Mouse (Mus musculus): ENCODE measurements around the gene Gtpbp6. TPM values are rescaled to one million over a fixed set of nuclear protein-coding genes. Genes with fewer than 3 reads are reported as not detected.
A peak's percentile ranks its signal among the peaks of the same experiment; 100 is the strongest.

The Gtpbp6 gene
- polyA plus RNA-seq, 1 experiment from 2014 or later: 29.7 TPM

- no peak for DNase-seq (ENCODE audit: low spot score)
- no peak for ATAC-seq (ENCODE audit: insufficient number of reproducible peaks, low FRiP score, low TSS enrichment, low read depth)
Observed at GRCm38 (mm10) chr5:110102853-110103625, 5.0 kb downstream of the Gtpbp6 start.

DNA sequence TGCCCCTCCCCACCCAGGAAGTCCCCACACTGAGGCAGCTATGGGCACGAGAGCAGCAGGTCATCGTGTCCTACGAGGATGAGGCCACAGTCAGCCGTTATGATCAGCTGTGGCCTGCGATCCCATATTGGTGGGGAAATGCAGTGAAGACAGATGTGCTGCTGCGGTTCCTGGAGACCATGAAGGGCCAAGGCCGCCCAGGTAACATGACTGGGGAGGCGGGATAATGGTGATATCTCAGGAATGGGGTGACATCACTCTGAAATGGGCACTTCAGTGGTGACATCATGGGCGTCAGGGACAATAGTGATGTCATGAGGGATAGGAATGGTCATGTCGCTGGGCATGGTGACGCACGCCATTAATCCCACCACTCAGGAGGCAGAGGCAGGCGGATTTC, 5.6 kb downstream of the Gtpbp6 start:
- Histone ChIP-seq H3K4me1 (ENCODE audit: control insufficient read depth, insufficient read depth, low read length) (peaks cover 17% of the 10 kb centered on the region), H3K9ac (ENCODE audit: low read length) (no peak overlapping the region), H3K27ac (replicated peaks; ENCODE audit: low read depth, low read length) (no peak overlapping the region), H3K9me3 (ENCODE audit: control insufficient read depth, low read length) (no peaks in the 10 kb centered on the region), H3K27me3 (ENCODE audit: control insufficient read depth, insufficient read depth, low read length) (no peaks in the 10 kb centered on the region), H3K4me2 (ENCODE audit: low read depth, severe bottlenecking) (no peak overlapping the region), H3K4me3 (ENCODE audit: low read depth, low read length) (no peak overlapping the region), H3K36me3 (ENCODE audit: control insufficient read depth, insufficient read depth, low read length) (peaks cover 29% of the 10 kb centered on the region)
- no peak for ATAC-seq (ENCODE audit: insufficient number of reproducible peaks, low FRiP score, low TSS enrichment, low read depth)
- no peak for DNase-seq (ENCODE audit: low spot score)
- 89% methylated on average over 13 of the region's 13 CpGs for WGBS

More at GRCm38 (mm10) chr5:110102853-110103625, 5.0 kb downstream of the Gtpbp6 start:
- H3K9ac ChIP-seq (ENCODE audit: low read length): no peak overlapping the region
- H3K4me2 ChIP-seq (ENCODE audit: low read depth, severe bottlenecking): no peak overlapping the region
- H3K27ac ChIP-seq (replicated peaks; ENCODE audit: low read depth, low read length): no peak overlapping the region
- H3K9me3 ChIP-seq (ENCODE audit: control insufficient read depth, low read length): no peaks in the 10 kb centered on the region
- 95% methylated on average over 19 of the region's 19 CpGs for WGBS
- no peaks in the 10 kb centered on the region for H3K27me3 ChIP-seq (ENCODE audit: control insufficient read depth, insufficient read depth, low read length)
- no peak overlapping the region for H3K4me3 ChIP-seq (ENCODE audit: low read depth, low read length)
- H3K36me3 ChIP-seq (ENCODE audit: control insufficient read depth, insufficient read depth, low read length): peaks cover 29% of the 10 kb centered on the region
- peaks cover 17% of the 10 kb centered on the region for H3K4me1 ChIP-seq (ENCODE audit: control insufficient read depth, insufficient read depth, low read length)

DNA sequence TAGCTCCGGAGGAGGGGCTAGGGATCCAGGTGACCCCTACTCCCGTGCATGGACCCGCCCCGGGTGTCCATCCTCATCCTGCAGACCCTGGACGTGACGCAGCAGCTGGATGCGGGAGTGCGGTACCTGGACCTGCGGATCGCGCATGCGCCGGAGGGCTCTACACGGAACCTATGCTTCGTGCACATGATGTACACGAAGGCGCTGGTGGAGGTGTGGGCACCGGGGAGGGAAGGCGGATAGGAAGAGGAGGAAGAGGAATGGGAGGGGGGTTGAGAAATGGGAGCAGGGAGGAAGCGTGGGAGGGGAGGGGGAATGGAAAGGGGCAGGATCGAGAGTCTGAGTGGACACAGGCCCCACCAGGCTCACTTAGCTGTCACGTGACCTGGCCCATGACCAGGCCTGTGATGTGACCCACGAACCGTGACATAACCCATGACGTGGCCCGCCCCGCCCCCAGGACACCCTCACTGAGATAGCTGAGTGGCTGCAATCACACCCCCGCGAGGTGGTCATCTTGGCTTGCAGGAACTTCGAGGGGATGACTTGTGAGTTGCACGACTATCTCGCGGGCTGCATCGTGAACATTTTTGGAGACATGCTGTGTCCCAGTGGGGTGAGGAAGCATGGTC, 6.2 kb downstream of the Gtpbp6 start:
- H3K4me3 ChIP-seq (ENCODE audit: low read depth, low read length): peak overlapping the region; percentile 22
- H3K9ac ChIP-seq (ENCODE audit: low read length): 0 out of 2 replicates have a peak overlapping the region, but pooled peaks have one; percentile 17
- H3K36me3 ChIP-seq (ENCODE audit: control insufficient read depth, insufficient read depth, low read length): peaks cover 29% of the 10 kb centered on the region
- peak overlapping the region; percentile 58 for H3K4me2 ChIP-seq (ENCODE audit: low read depth, severe bottlenecking)
- DNase-seq (ENCODE audit: low spot score) (peak; percentile 38), ATAC-seq (ENCODE audit: insufficient number of reproducible peaks, low FRiP score, low TSS enrichment, low read depth) (peak; percentile 8; the same call in 1 of the 2 replicates)
- 18% methylated on average over 34 of the region's 34 CpGs for WGBS
- no peak overlapping the region for H3K27ac ChIP-seq (replicated peaks; ENCODE audit: low read depth, low read length)
- H3K27me3 ChIP-seq (ENCODE audit: control insufficient read depth, insufficient read depth, low read length): no peaks in the 10 kb centered on the region
- H3K4me1 ChIP-seq (ENCODE audit: control insufficient read depth, insufficient read depth, low read length): peaks cover 14% of the 10 kb centered on the region
- H3K9me3 ChIP-seq (ENCODE audit: control insufficient read depth, low read length): no peaks in the 10 kb centered on the region

- Histone ChIP-seq H3K4me1 (ENCODE audit: control insufficient read depth, insufficient read depth, low read length) (peaks cover 10% of the 10 kb centered on the region), H3K27me3 (ENCODE audit: control insufficient read depth, insufficient read depth, low read length) (no peaks in the 10 kb centered on the region), H3K4me2 (ENCODE audit: low read depth, severe bottlenecking) (peak overlapping the region; percentile 58), H3K4me3 (ENCODE audit: low read depth, low read length) (peak overlapping the region; percentile 22), H3K9ac (ENCODE audit: low read length) (no peak overlapping the region), H3K27ac (replicated peaks; ENCODE audit: low read depth, low read length) (no peak overlapping the region), H3K9me3 (ENCODE audit: control insufficient read depth, low read length) (no peaks in the 10 kb centered on the region), H3K36me3 (ENCODE audit: control insufficient read depth, insufficient read depth, low read length) (peaks cover 26% of the 10 kb centered on the region)
- DNase-seq (ENCODE audit: low spot score) (peak; percentile 52), ATAC-seq (ENCODE audit: insufficient number of reproducible peaks, low FRiP score, low TSS enrichment, low read depth) (peak; percentile 8; the same call in 1 of the 2 replicates)
- WGBS: 1% methylated on average over 37 of the region's 37 CpGs
Observed at GRCm38 (mm10) chr5:110100921-110101631, 6.9 kb downstream of the Gtpbp6 start.

DNA sequence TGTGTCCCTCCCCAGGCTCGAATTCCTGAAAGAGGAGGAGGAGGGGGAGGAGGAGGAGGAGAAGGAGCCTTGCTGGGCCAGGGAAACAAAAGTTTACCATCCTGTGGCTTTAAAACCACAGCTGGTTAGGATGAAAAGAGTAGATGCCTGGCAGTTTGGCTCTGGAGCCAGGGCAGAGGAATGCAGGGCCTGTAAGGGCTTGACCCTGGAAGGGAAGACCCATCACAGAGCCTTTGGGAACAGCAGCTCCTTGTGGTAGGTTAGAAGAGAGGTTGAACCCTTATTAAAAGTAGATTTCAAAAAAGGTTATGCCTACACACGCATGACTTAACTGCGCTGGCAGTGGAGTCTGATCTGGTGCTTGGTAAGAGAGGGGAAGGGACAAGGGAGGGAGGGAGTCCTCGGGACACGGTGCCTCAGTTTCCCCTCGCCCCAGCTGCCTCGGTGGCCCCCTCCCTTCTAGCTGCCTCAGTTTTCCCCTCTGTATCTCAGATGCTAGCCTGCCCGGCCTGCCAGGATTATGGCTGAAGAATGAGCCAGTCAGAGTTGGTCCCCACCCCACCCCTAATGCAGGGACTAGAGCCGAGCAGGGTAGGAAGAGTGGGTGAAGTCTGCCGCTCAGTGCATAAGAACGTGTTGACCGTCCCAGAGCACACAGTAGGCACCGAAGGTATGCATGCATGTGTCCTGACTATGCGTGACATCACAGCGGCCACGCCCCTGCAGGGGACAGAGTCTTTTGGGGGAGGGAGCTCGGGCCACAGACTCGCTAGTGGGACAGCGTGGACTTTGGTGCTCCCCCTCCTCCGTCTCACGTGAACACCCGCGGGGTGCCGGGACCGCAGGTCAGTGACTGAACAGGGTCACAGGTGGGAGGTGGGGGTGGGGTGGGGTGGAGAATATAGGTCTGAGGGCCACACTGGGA, 8.1 kb downstream of the Gtpbp6 start, which contains the start of gene Plcxd1:
Gene Plcxd1, plus strand, starts transcription at position 314 of the 925 bp plus-strand sequence.
- WGBS: 5% methylated on average over 24 of the region's 25 CpGs
- H3K4me2 ChIP-seq (ENCODE audit: low read depth, severe bottlenecking): peak within 1 kb of the TSS; percentile 58
- H3K9me3 ChIP-seq (ENCODE audit: control insufficient read depth, low read length): no peaks in the 10 kb centered on the region
- no peak within 1 kb of the TSS for H3K27ac ChIP-seq (replicated peaks; ENCODE audit: low read depth, low read length)
- peak within 1 kb of the TSS; percentile 22 for H3K4me3 ChIP-seq (ENCODE audit: low read depth, low read length)
- peak; percentile 37 for DNase-seq (ENCODE audit: low spot score)
- peaks cover 18% of the 10 kb centered on the region for H3K36me3 ChIP-seq (ENCODE audit: control insufficient read depth, insufficient read depth, low read length)
- H3K27me3 ChIP-seq (ENCODE audit: control insufficient read depth, insufficient read depth, low read length): no peaks in the 10 kb centered on the region
- no peak within 1 kb of the TSS for H3K9ac ChIP-seq (ENCODE audit: low read length)
- no peak; the same call in 1 of the 2 replicates for ATAC-seq (ENCODE audit: insufficient number of reproducible peaks, low FRiP score, low TSS enrichment, low read depth)
- H3K4me1 ChIP-seq (ENCODE audit: control insufficient read depth, insufficient read depth, low read length): peaks cover 10% of the 10 kb centered on the region

DNA sequence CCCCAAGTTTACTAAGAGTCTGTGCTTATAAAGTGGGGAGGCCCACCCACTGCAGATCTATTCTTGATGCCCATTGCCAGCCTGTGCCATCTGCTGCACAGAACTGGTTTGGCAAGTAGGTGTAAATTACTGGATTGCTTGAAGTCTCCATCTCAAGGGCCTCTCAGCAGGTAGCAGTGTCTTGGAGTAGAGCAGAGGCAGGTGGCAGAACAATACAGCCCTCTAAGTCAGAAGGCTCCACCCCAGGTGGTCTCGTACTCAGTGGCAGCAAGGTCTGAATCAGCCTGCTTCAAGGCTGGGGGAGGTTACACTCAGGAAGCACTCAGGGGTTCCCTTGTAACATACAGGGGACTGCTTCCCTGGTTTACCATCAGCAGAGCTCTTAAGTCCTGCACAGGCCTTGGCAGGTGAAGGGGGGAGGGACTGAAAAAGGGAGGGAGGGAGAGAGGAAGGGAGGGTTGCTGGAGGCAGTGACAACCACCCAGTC, 9.0 kb downstream of the Gtpbp6 start:
- Histone ChIP-seq H3K27me3 (ENCODE audit: control insufficient read depth, insufficient read depth, low read length) (no peaks in the 10 kb centered on the region), H3K4me1 (ENCODE audit: control insufficient read depth, insufficient read depth, low read length) (peaks cover 10% of the 10 kb centered on the region), H3K4me2 (ENCODE audit: low read depth, severe bottlenecking) (no peak overlapping the region), H3K4me3 (ENCODE audit: low read depth, low read length) (no peak overlapping the region), H3K36me3 (ENCODE audit: control insufficient read depth, insufficient read depth, low read length) (peaks cover 12% of the 10 kb centered on the region), H3K9ac (ENCODE audit: low read length) (no peak overlapping the region), H3K27ac (replicated peaks; ENCODE audit: low read depth, low read length) (no peak overlapping the region), H3K9me3 (ENCODE audit: control insufficient read depth, low read length) (no peaks in the 10 kb centered on the region)
- ATAC-seq (ENCODE audit: insufficient number of reproducible peaks, low FRiP score, low TSS enrichment, low read depth): no peak
- peak; percentile 27 for DNase-seq (ENCODE audit: low spot score)
- 25% methylated on average over 1 of the region's 1 CpGs for WGBS

GRCm38 (mm10) chr5:110094847-110095213, 13.2 kb downstream of the Gtpbp6 start:
- 6% methylated on average over 4 of the region's 4 CpGs for WGBS
- no peaks in the 10 kb centered on the region for H3K36me3 ChIP-seq (ENCODE audit: control insufficient read depth, insufficient read depth, low read length)
- H3K4me3 ChIP-seq (ENCODE audit: low read depth, low read length): peak overlapping the region; percentile 44
- ATAC-seq (ENCODE audit: insufficient number of reproducible peaks, low FRiP score, low TSS enrichment, low read depth) (0 out of 2 replicates have a peak, but pooled peaks have one; percentile 18), DNase-seq (ENCODE audit: low spot score) (no peak)
- H3K9me3 ChIP-seq (ENCODE audit: control insufficient read depth, low read length): no peaks in the 10 kb centered on the region
- no peak overlapping the region for H3K27ac ChIP-seq (replicated peaks; ENCODE audit: low read depth, low read length)
- peak overlapping the region; percentile 59 for H3K4me2 ChIP-seq (ENCODE audit: low read depth, severe bottlenecking)
- H3K4me1 ChIP-seq (ENCODE audit: control insufficient read depth, insufficient read depth, low read length): peaks cover under 1% of the 10 kb centered on the region; the same call in 1 of the 2 replicates
- H3K27me3 ChIP-seq (ENCODE audit: control insufficient read depth, insufficient read depth, low read length): no peaks in the 10 kb centered on the region
- H3K9ac ChIP-seq (ENCODE audit: low read length): peak overlapping the region; percentile 51

All from limb, embryonic 11.5 days (tissue).